Comparison of ENCODE assay signal across 13 mouse cellular contexts in genomic region chr10:128309654-128310053, GRCm38 (mm10). TPM values are rescaled to one million over a fixed set of nuclear protein-coding genes. Genes with fewer than 3 reads are reported as not detected.
DNase-seq lines count a peak whose midpoint lies in the region; ATAC-seq and TF ChIP-seq lines count a peak whose summit lies in the region.
"Had no signal": no experiment of that assay in that cellular context is flagged by ENCODE, and none has a peak within 500 bp of the region (broad histone marks: within the 10 kb centered on the region; RNA-seq: fewer than 3 reads in every experiment).

No protein-coding gene starts in this region.

- no peak overlapping the region for H3K4me2 ChIP-seq in heart, embryonic 11.5 days
- H3K4me2 ChIP-seq in hindbrain, postnatal 0 days (ENCODE audit: low read depth, low read length) = no peak overlapping the region
- no peak overlapping the region for H3K4me2 ChIP-seq in neural tube, embryonic 14.5 days (ENCODE audit: low read depth, low read length)
- H3K4me2 ChIP-seq: liver, embryonic 11.5 days had no signal

- H3K4me3 ChIP-seq in heart, embryonic 11.5 days (ENCODE audit: low read depth, low read length) = no peak overlapping the region
- H3K4me3 ChIP-seq in heart, adult 2 months = no peak overlapping the region
- H3K4me3 ChIP-seq in hindbrain, postnatal 0 days (ENCODE audit: low read length) = no peak overlapping the region
- H3K4me3 ChIP-seq in hindbrain, embryonic 10.5 days = no peak overlapping the region
- H3K4me3 ChIP-seq in neural tube, embryonic 14.5 days (ENCODE audit: low read depth, low read length) = no peak overlapping the region
- H3K4me3 ChIP-seq: myocyte had no signal

- 91% methylated on average over 7 of the region's 7 CpGs for WGBS in heart, embryonic 11.5 days (ENCODE audit: insufficient replicate concordance)
- WGBS in heart, adult 2 months = 93% methylated on average over 7 of the region's 7 CpGs
- 86% methylated on average over 7 of the region's 7 CpGs for WGBS in hindbrain, postnatal 0 days
- 94% methylated on average over 7 of the region's 7 CpGs for WGBS in hindbrain, embryonic 10.5 days
- 85% methylated on average over 7 of the region's 7 CpGs for WGBS in neural tube, embryonic 14.5 days

- no peak for ATAC-seq in heart, embryonic 11.5 days (replicated peaks; ENCODE audit: insufficient number of reproducible peaks, low FRiP score, low TSS enrichment)
- ATAC-seq in hindbrain, postnatal 0 days = no peak
- ATAC-seq in neural tube, embryonic 14.5 days (ENCODE audit: low read depth) = peak; percentile 13; the same call in 1 of the 2 replicates

- H3K9ac ChIP-seq in heart, embryonic 11.5 days (ENCODE audit: low read depth, low read length) = peak overlapping the region; percentile 34; the same call in 1 of the 2 replicates
- H3K9ac ChIP-seq in heart, adult 2 months (ENCODE audit: low read depth, low read length) = no peak overlapping the region
- H3K9ac ChIP-seq in hindbrain, postnatal 0 days (replicated peaks; ENCODE audit: low read length) = no peak overlapping the region
- H3K9ac ChIP-seq in neural tube, embryonic 14.5 days (replicated peaks; ENCODE audit: low read depth, low read length) = no peak overlapping the region

- H3K79me2 ChIP-seq in heart, adult 2 months (replicated peaks; ENCODE audit: control insufficient read depth, insufficient read depth, low read length) = no peaks in the 10 kb centered on the region

- DNase-seq in heart, adult 2 months = no peak
- no peak for DNase-seq in hindbrain, postnatal 0 days (ENCODE audit: low spot score)
- no peak for DNase-seq in hindbrain, embryonic 10.5 days (ENCODE audit: low spot score)
- peak; percentile 43 for DNase-seq in ES-CJ7 (ENCODE audit: low read depth, low spot score)
- DNase-seq in T-cell, adult 2 months (ENCODE audit: low spot score) = no peak

- TF ChIP-seq CTCF in heart, adult 2 months (IDR thresholded peaks at IDR 0.05) = no peak
- peak; percentile 23; the same call in 1 of the 2 replicates for TF ChIP-seq CTCF in hindbrain, postnatal 0 days (IDR thresholded peaks at IDR 0.05; ENCODE audit: low read depth)

- TF ChIP-seq EP300 in heart, adult 2 months (IDR thresholded peaks at IDR 0.05; ENCODE audit: insufficient read depth, low read depth, low read length) = no peak

- peak overlapping the region; percentile 81 for H3K27ac ChIP-seq in heart, embryonic 11.5 days (ENCODE audit: low read depth, low read length)
- no peak overlapping the region for H3K27ac ChIP-seq in heart, adult 2 months
- H3K27ac ChIP-seq in hindbrain, postnatal 0 days = no peak overlapping the region
- H3K27ac ChIP-seq in hindbrain, embryonic 10.5 days = no peak overlapping the region
- no peak overlapping the region for H3K27ac ChIP-seq in neural tube, embryonic 14.5 days (ENCODE audit: low read depth, low read length)

- H3K4me1 ChIP-seq in heart, embryonic 11.5 days (ENCODE audit: control insufficient read depth, insufficient read depth, low read length) = peaks cover 14% of the 10 kb centered on the region
- no peaks in the 10 kb centered on the region for H3K4me1 ChIP-seq in heart, adult 2 months (ENCODE audit: control insufficient read depth, insufficient read depth, low read length)
- H3K4me1 ChIP-seq in hindbrain, postnatal 0 days (ENCODE audit: insufficient read depth, low read length) = no peaks in the 10 kb centered on the region
- H3K4me1 ChIP-seq in hindbrain, embryonic 10.5 days (replicated peaks) = no peaks in the 10 kb centered on the region
- peaks cover 5% of the 10 kb centered on the region for H3K4me1 ChIP-seq in neural tube, embryonic 14.5 days (ENCODE audit: control insufficient read depth, insufficient read depth, low read length)

- no peaks in the 10 kb centered on the region for H3K9me3 ChIP-seq in heart, embryonic 11.5 days (replicated peaks; ENCODE audit: control insufficient read depth, low read length)
- H3K9me3 ChIP-seq in hindbrain, postnatal 0 days (ENCODE audit: low read length) = no peaks in the 10 kb centered on the region
- no peaks in the 10 kb centered on the region for H3K9me3 ChIP-seq in hindbrain, embryonic 10.5 days
- no peaks in the 10 kb centered on the region for H3K9me3 ChIP-seq in neural tube, embryonic 14.5 days (ENCODE audit: control insufficient read depth, low read length)

- no peak for TF ChIP-seq POLR2A in heart, adult 2 months (IDR thresholded peaks at IDR 0.05; ENCODE audit: insufficient read depth, low read depth, low read length)

- intact Hi-C loops in heart, adult 2 months (cut with DNase I) = no loop called here

- peaks cover 23% of the 10 kb centered on the region for H3K36me3 ChIP-seq in heart, embryonic 11.5 days (ENCODE audit: control insufficient read depth, insufficient read depth, low read length)
- H3K36me3 ChIP-seq in heart, adult 2 months (ENCODE audit: control insufficient read depth, insufficient read depth, low read length) = no peaks in the 10 kb centered on the region
- H3K36me3 ChIP-seq in hindbrain, postnatal 0 days (ENCODE audit: insufficient read depth, low read length) = peaks cover 27% of the 10 kb centered on the region
- H3K36me3 ChIP-seq in hindbrain, embryonic 10.5 days = peaks cover 80% of the 10 kb centered on the region
- peaks cover 20% of the 10 kb centered on the region for H3K36me3 ChIP-seq in neural tube, embryonic 14.5 days (ENCODE audit: control insufficient read depth, insufficient read depth, low read length)

- no peaks in the 10 kb centered on the region for H3K27me3 ChIP-seq in heart, embryonic 11.5 days (ENCODE audit: control insufficient read depth, insufficient read depth, low read length)
- H3K27me3 ChIP-seq in heart, adult 2 months (ENCODE audit: control insufficient read depth, insufficient read depth, low read length) = no peaks in the 10 kb centered on the region
- H3K27me3 ChIP-seq in hindbrain, postnatal 0 days (ENCODE audit: insufficient read depth, low read length) = no peaks in the 10 kb centered on the region
- no peaks in the 10 kb centered on the region for H3K27me3 ChIP-seq in hindbrain, embryonic 10.5 days (ENCODE audit: insufficient read depth, poor library complexity, severe bottlenecking)
- H3K27me3 ChIP-seq in neural tube, embryonic 14.5 days (ENCODE audit: control insufficient read depth, insufficient read depth, low read length) = no peaks in the 10 kb centered on the region

RNA-seq across cellular contexts. Expression of gene Pan2, which starts 6.5 kb away (rescaled TPM):
- polyA plus RNA-seq in heart, embryonic 11.5 days (2014; fragmentation: Nextera tagmentation; extraction: Ambion mirVana) = 25.9 and 27.7 TPM in 2 replicates
- 1 to 10 TPM; 6.5 to 6.9 TPM for total RNA-seq in heart, adult 2 months (2021)
- polyA plus RNA-seq in heart, adult 2 months (2012; rRNA removed) = 15.2 and 19.8 TPM in 2 replicates
- total RNA-seq in hindbrain, postnatal 0 days (2014; rRNA removed) = 21.2 and 25.2 TPM in 2 replicates
- polyA plus RNA-seq in hindbrain, postnatal 0 days (2015; fragmentation: Nextera tagmentation; extraction: Ambion mirVana) = 14.3 and 16.4 TPM in 2 replicates
- 42.5 and 43.7 TPM in 2 replicates for polyA plus RNA-seq in hindbrain, embryonic 10.5 days (2016; fragmentation: Nextera tagmentation; extraction: Ambion mirVana)
- 19.0 and 21.4 TPM in 2 replicates for polyA plus RNA-seq in neural tube, embryonic 14.5 days (2014; fragmentation: Nextera tagmentation; extraction: Ambion mirVana)

RNA-seq across cellular contexts. Expression of gene Il23a, which starts 11.1 kb away (rescaled TPM):
- 0.86 and 0.89 TPM in 2 replicates for polyA plus RNA-seq in heart, embryonic 11.5 days (2014; fragmentation: Nextera tagmentation; extraction: Ambion mirVana)
- total RNA-seq in heart, adult 2 months (2021) = under 1 TPM in 1 of 2 experiments, not detected in 1; 0.16 TPM
- polyA plus RNA-seq in heart, adult 2 months (2012; rRNA removed) = 0.12 TPM in 1 of 2 replicates, not detected in the other
- 0.50 TPM in 1 of 2 replicates, not detected in the other for total RNA-seq in hindbrain, postnatal 0 days (2014; rRNA removed)
- 0.35 and 0.73 TPM in 2 replicates for polyA plus RNA-seq in hindbrain, postnatal 0 days (2015; fragmentation: Nextera tagmentation; extraction: Ambion mirVana)
- not detected in 2 replicates for polyA plus RNA-seq in hindbrain, embryonic 10.5 days (2016; fragmentation: Nextera tagmentation; extraction: Ambion mirVana)
- 0.18 and 0.29 TPM in 2 replicates for polyA plus RNA-seq in neural tube, embryonic 14.5 days (2014; fragmentation: Nextera tagmentation; extraction: Ambion mirVana)
- total RNA-seq: gastrocnemius, postnatal 4 days; left cerebral cortex, postnatal 4 days; megakaryocyte-erythroid progenitor cell, adult 5-6 weeks had no signal
- polyA plus RNA-seq: embryonic facial prominence, embryonic 11.5 days had no signal

RNA-seq across cellular contexts. Expression of gene Cnpy2, which starts 12.6 kb away (rescaled TPM):
- 206 and 224 TPM in 2 replicates for polyA plus RNA-seq in heart, embryonic 11.5 days (2014; fragmentation: Nextera tagmentation; extraction: Ambion mirVana)
- total RNA-seq in heart, adult 2 months (2021) = 10 to 100 TPM; 58.9 to 65.3 TPM
- 27.8 and 48.0 TPM in 2 replicates for polyA plus RNA-seq in heart, adult 2 months (2012; rRNA removed)
- 42.9 and 73.3 TPM in 2 replicates for total RNA-seq in hindbrain, postnatal 0 days (2014; rRNA removed)
- 186 and 189 TPM in 2 replicates for polyA plus RNA-seq in hindbrain, postnatal 0 days (2015; fragmentation: Nextera tagmentation; extraction: Ambion mirVana)
- 252 and 259 TPM in 2 replicates for polyA plus RNA-seq in hindbrain, embryonic 10.5 days (2016; fragmentation: Nextera tagmentation; extraction: Ambion mirVana)
- polyA plus RNA-seq in neural tube, embryonic 14.5 days (2014; fragmentation: Nextera tagmentation; extraction: Ambion mirVana) = 194 and 198 TPM in 2 replicates

RNA-seq across cellular contexts. Expression of gene Cs, which starts 27.9 kb away (rescaled TPM):
- polyA plus RNA-seq in heart, embryonic 11.5 days (2014; fragmentation: Nextera tagmentation; extraction: Ambion mirVana) = 424 and 466 TPM in 2 replicates
- total RNA-seq in heart, adult 2 months (2021) = 1,000 to 10,000 TPM in 1 of 2 experiments, 100 to 1,000 TPM in 1; 947 to 1,091 TPM
- 1,148 and 1,658 TPM in 2 replicates for polyA plus RNA-seq in heart, adult 2 months (2012; rRNA removed)
- 274 and 311 TPM in 2 replicates for total RNA-seq in hindbrain, postnatal 0 days (2014; rRNA removed)
- polyA plus RNA-seq in hindbrain, postnatal 0 days (2015; fragmentation: Nextera tagmentation; extraction: Ambion mirVana) = 262 and 285 TPM in 2 replicates
- 231 and 232 TPM in 2 replicates for polyA plus RNA-seq in hindbrain, embryonic 10.5 days (2016; fragmentation: Nextera tagmentation; extraction: Ambion mirVana)
- 281 and 297 TPM in 2 replicates for polyA plus RNA-seq in neural tube, embryonic 14.5 days (2014; fragmentation: Nextera tagmentation; extraction: Ambion mirVana)

RNA-seq across cellular contexts. Expression of gene Stat2, which starts 39.3 kb away (rescaled TPM):
- 8.6 and 11.0 TPM in 2 replicates for polyA plus RNA-seq in heart, embryonic 11.5 days (2014; fragmentation: Nextera tagmentation; extraction: Ambion mirVana)
- 10 to 100 TPM in 1 of 2 experiments, 1 to 10 TPM in 1; 7.3 to 12.2 TPM for total RNA-seq in heart, adult 2 months (2021)
- 11.0 and 17.5 TPM in 2 replicates for polyA plus RNA-seq in heart, adult 2 months (2012; rRNA removed)
- 7.5 and 8.5 TPM in 2 replicates for total RNA-seq in hindbrain, postnatal 0 days (2014; rRNA removed)
- 9.7 and 12.8 TPM in 2 replicates for polyA plus RNA-seq in hindbrain, postnatal 0 days (2015; fragmentation: Nextera tagmentation; extraction: Ambion mirVana)
- 14.6 and 19.3 TPM in 2 replicates for polyA plus RNA-seq in hindbrain, embryonic 10.5 days (2016; fragmentation: Nextera tagmentation; extraction: Ambion mirVana)
- polyA plus RNA-seq in neural tube, embryonic 14.5 days (2014; fragmentation: Nextera tagmentation; extraction: Ambion mirVana) = 21.0 and 23.1 TPM in 2 replicates
